Mouse (Mus musculus) MEL (cell line): ENCODE data around the gene Stum. TPM values are rescaled to one million over a fixed set of nuclear protein-coding genes. Genes with fewer than 3 reads are reported as not detected.

Experiments
- DNase-seq: peaks from one replicate; pipeline ENCODE4 v3.0.0; 2011; ENCODE audit warnings: low read depth, low spot score
- H3K27ac ChIP-seq: 2 replicates; pipeline ENCODE4 v1.5.1; 2012; ENCODE audit warnings: low read depth, mild to moderate bottlenecking, control low read depth, low read length, moderate library complexity; ENCODE audit not compliant: control insufficient read depth
- H3K27me3 ChIP-seq, 2 experiments: fragments of 150-350 bp in 1 of 2; sonication (generic) in 1 of 2; 2 replicates each; pipeline ENCODE4 v1.6.1; 2012; ENCODE audit warnings: low read length in 2 of 2, mild to moderate bottlenecking in 2 of 2, improper control_type of control experiment in 1 of 2, moderate library complexity in 1 of 2; ENCODE audit not compliant: insufficient read depth in 2 of 2, control insufficient read depth in 1 of 2
- H3K36me3 ChIP-seq, 2 experiments: 2 replicates each; pipeline ENCODE4 v1.6.1; 2012 to 2014; ENCODE audit warnings: low read length in 2 of 2, improper control_type of control experiment in 1 of 2, inconsistent platforms in 1 of 2, mild to moderate bottlenecking in 1 of 2; ENCODE audit not compliant: insufficient read depth in 2 of 2, control insufficient read depth in 1 of 2
- H3K4me1 ChIP-seq, 2 experiments: fragments of 150-350 bp in 1 of 2; sonication (generic) in 1 of 2; 2 replicates each; pipeline ENCODE4 v1.6.1; 2012; ENCODE audit warnings: low read length in 2 of 2, improper control_type of control experiment in 1 of 2, mild to moderate bottlenecking in 1 of 2; ENCODE audit not compliant: insufficient read depth in 2 of 2, control insufficient read depth in 1 of 2
- H3K4me3 ChIP-seq, 2 experiments: fragments of 150-350 bp in 1 of 2; sonication (generic) in 1 of 2; 2 replicates each; pipeline ENCODE4 v1.5.1; 2012; ENCODE audit warnings: low read depth in 2 of 2, low read length in 2 of 2, mild to moderate bottlenecking in 2 of 2, moderate library complexity in 2 of 2, control low read depth in 1 of 2, improper control_type of control experiment in 1 of 2; ENCODE audit not compliant: control insufficient read depth in 1 of 2, insufficient read depth in 1 of 2
- H3K79me2 ChIP-seq: 2 replicates; pipeline ENCODE4 v1.6.1; 2012; ENCODE audit warnings: mild to moderate bottlenecking, low read length, moderate library complexity; ENCODE audit not compliant: control insufficient read depth, poor library complexity, insufficient read depth
- H3K9ac ChIP-seq: 2 replicates; pipeline ENCODE4 v1.6.1; 2012; ENCODE audit warnings: low read depth, mild to moderate bottlenecking, control low read depth, low read length, moderate library complexity; ENCODE audit not compliant: control insufficient read depth, poor library complexity, severe bottlenecking
- H3K9me3 ChIP-seq: fragments of 150-350 bp; sonication (generic); replicated peaks from 2 replicates; pipeline ENCODE4 v1.6.1; 2012; ENCODE audit warnings: mild to moderate bottlenecking, low read length, improper control_type of control experiment, moderate library complexity; ENCODE audit not compliant: insufficient read depth
- CHD2 ChIP-seq: IDR thresholded peaks from 2 replicates; pipeline ENCODE4 v1.6.1; 2011; ENCODE audit warnings: low read length, improper control_type of control experiment
- EP300 ChIP-seq, 2 experiments: IDR thresholded peaks; 2 replicates each; pipeline ENCODE4 v1.6.1; 2011; ENCODE audit warnings: improper control_type of control experiment in 2 of 2, low read length in 2 of 2, low read depth in 1 of 2, mild to moderate bottlenecking in 1 of 2
- KAT2A ChIP-seq: conservative IDR thresholded peaks from 2 replicates; pipeline ENCODE4 v1.6.1; 2012; ENCODE audit warnings: low read depth, low read length, improper control_type of control experiment, inconsistent platforms
- MAFK ChIP-seq: IDR thresholded peaks from 2 replicates; pipeline ENCODE4 v1.6.1; 2011; ENCODE audit warnings: low read depth, mild to moderate bottlenecking, low read length, improper control_type of control experiment, borderline replicate concordance
- MAX ChIP-seq: IDR thresholded peaks from 2 replicates; pipeline ENCODE4 v1.6.1; 2011; ENCODE audit warnings: low read length, improper control_type of control experiment
- MYB ChIP-seq: IDR thresholded peaks from 2 replicates; pipeline ENCODE4 v1.6.1; 2011; ENCODE audit warnings: mild to moderate bottlenecking, low read depth, low read length, improper control_type of control experiment
- POLR2A ChIP-seq, 2 experiments: IDR thresholded peaks; 2 replicates each; pipeline ENCODE4 v1.6.1; 2011 to 2012; ENCODE audit warnings: low read length in 2 of 2, mild to moderate bottlenecking in 2 of 2, control low read depth in 1 of 2, improper control_type of control experiment in 1 of 2, low read depth in 1 of 2, moderate library complexity in 1 of 2; ENCODE audit not compliant: control insufficient read depth in 1 of 2, insufficient read depth in 1 of 2, poor library complexity in 1 of 2
- POLR2AphosphoS2 ChIP-seq: IDR thresholded peaks from 2 replicates; pipeline ENCODE4 v1.6.1; 2011; ENCODE audit warnings: low read length, improper control_type of control experiment
- SMC3 ChIP-seq: IDR thresholded peaks from 2 replicates; pipeline ENCODE4 v1.6.1; 2011; ENCODE audit warnings: low read depth, low read length, improper control_type of control experiment
- TAL1 ChIP-seq: IDR thresholded peaks from 2 replicates; pipeline ENCODE4 v1.6.1; 2012; ENCODE audit warnings: mild to moderate bottlenecking, inconsistent platforms, low read length, moderate library complexity, mixed read lengths
- TCF12 ChIP-seq: IDR thresholded peaks from 2 replicates; pipeline ENCODE4 v1.6.1; 2014; ENCODE audit warnings: low read depth, mild to moderate bottlenecking, inconsistent platforms, low read length, improper control_type of control experiment, moderate library complexity
- ZMIZ1 ChIP-seq: IDR thresholded peaks from 2 replicates; pipeline ENCODE4 v1.6.1; 2012; ENCODE audit warnings: low read depth, mild to moderate bottlenecking, inconsistent platforms, low read length, improper control_type of control experiment, moderate library complexity
- ZNF384 ChIP-seq: IDR thresholded peaks from 2 replicates; pipeline ENCODE4 v1.6.1; 2012; ENCODE audit warnings: low read depth, mild to moderate bottlenecking, inconsistent platforms, low read length, improper control_type of control experiment
- polyA plus RNA-seq, 2 experiments: library from polyadenylated mRNA; stranded (reverse) in 1 of 2; unstranded in 1 of 2; fragments of >175 nt in 1 of 2; fragments of >200 nt in 1 of 2; gene quantifications; 2 replicates each; pipeline versions ENCODE4 v1.2.1 to v1.2.4; 2012; ENCODE audit warnings: low replicate concordance in 2 of 2, low read depth in 1 of 2; ENCODE audit not compliant: insufficient read length in 2 of 2, insufficient read depth in 1 of 2, missing spikeins in 1 of 2
- total RNA-seq: library from RNA; depleted of rRNA; stranded (reverse); fragments of 300-350 nt; gene quantifications from 2 replicates; pipeline ENCODE4 v1.2.3, GENCODE M21; 2012

The Stum gene
- total and polyA plus RNA-seq, 3 experiments, result not detected

DNA sequence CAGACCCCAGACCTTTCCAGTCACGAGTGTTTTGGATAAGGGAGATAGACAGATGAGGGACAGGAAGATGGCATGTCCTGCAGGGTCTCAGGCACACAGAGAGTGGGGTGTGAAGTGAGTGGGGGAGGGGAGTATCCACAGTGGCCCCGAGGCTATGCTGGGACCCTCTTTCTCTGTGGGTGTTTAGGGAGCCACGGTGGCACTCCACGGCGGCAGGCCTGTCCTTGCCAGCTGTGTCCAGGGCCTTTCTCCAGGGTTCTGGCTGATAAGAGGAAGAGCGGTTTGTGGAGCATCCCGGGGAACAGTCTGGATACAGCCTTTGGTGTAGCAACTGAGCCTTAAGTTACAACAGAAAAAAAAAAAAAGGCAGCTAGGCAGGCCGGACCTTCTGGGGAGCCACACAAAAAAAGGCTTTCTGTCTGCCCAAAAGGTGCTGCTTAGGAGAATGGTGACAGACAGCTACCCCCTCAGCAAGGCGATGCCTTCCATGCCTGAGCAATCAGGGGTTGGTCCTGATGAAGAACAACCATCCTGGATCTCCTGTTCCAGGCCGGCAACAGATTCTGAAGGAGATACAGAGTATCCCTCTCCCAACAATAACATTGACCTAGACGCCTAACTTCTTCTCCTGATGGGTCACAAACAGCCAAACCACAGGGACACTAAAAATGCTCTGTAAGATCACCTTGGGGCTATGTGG, 76.8 kb downstream of the Stum start:
- TF ChIP-seq TAL1, result no peak
- no peak for TF ChIP-seq SMC3
- TF ChIP-seq KAT2A, result no peak
- TF ChIP-seq ZNF384, result no peak
- TF ChIP-seq EP300 (IDR thresholded peaks at IDR 0.05; ENCODE audit: low read depth in 1 of 2, low read length in 2 of 2), result no peak
- no peak for TF ChIP-seq POLR2A (IDR thresholded peaks at IDR 0.05; ENCODE audit: control insufficient read depth in 1 of 2, insufficient read depth in 1 of 2, low read depth in 1 of 2, low read length in 2 of 2, poor library complexity in 1 of 2)
- TF ChIP-seq MAX, result no peak
- no peak for TF ChIP-seq MAFK
- TF ChIP-seq ZMIZ1, result no peak
- no peak for TF ChIP-seq MYB
- no peak for TF ChIP-seq POLR2AphosphoS2
- TF ChIP-seq TCF12, result no peak
- H3K27me3 ChIP-seq, result no peaks in the 10 kb centered on the region

GRCm38 (mm10) chr1:180405576-180406335, 77.5 kb downstream of the Stum start:
- H3K79me2 ChIP-seq, result no peaks in the 10 kb centered on the region
- H3K36me3 ChIP-seq, result no peaks in the 10 kb centered on the region
- TF ChIP-seq EP300 (IDR thresholded peaks at IDR 0.05; ENCODE audit: low read depth in 1 of 2, low read length in 2 of 2), result no peak
- TF ChIP-seq TAL1, result no peak
- TF ChIP-seq, all 39 proteins: peak for 0
- H3K4me3 ChIP-seq, result no peak overlapping the region
- no peak overlapping the region for H3K9ac ChIP-seq
- no peaks in the 10 kb centered on the region for H3K27me3 ChIP-seq
- no peaks in the 10 kb centered on the region for H3K4me1 ChIP-seq
- no peaks in the 10 kb centered on the region for H3K9me3 ChIP-seq
- no peak overlapping the region for H3K27ac ChIP-seq
- DNase-seq, result no peak

More for the DNA sequence above, 76.8 kb downstream of the Stum start:
- DNase-seq, result no peak
- Histone ChIP-seq H3K9me3 (no peaks in the 10 kb centered on the region), H3K79me2 (no peaks in the 10 kb centered on the region), H3K9ac (no peak overlapping the region), H3K4me3 (no peak overlapping the region), H3K27ac (no peak overlapping the region), H3K36me3 (no peaks in the 10 kb centered on the region), H3K4me1 (no peaks in the 10 kb centered on the region)

- H3K27me3 ChIP-seq, result no peaks in the 10 kb centered on the region
- no peak overlapping the region for H3K27ac ChIP-seq
- no peaks in the 10 kb centered on the region for H3K79me2 ChIP-seq
- no peak overlapping the region for H3K9ac ChIP-seq
- no peaks in the 10 kb centered on the region for H3K4me1 ChIP-seq
- no peak for DNase-seq
- H3K4me3 ChIP-seq, result no peak overlapping the region
- H3K36me3 ChIP-seq, result no peaks in the 10 kb centered on the region
- TF ChIP-seq CHD2 (no peak), MAX (no peak), MAFK (no peak)
- H3K9me3 ChIP-seq, result no peaks in the 10 kb centered on the region
These were observed 78.6 kb downstream of the Stum start for GRCm38 (mm10) chr1:180404706-180405105.
